Comparison of ENCODE assay signal across 11 mouse cellular contexts in genomic region chrX:48683451-48683850, GRCm38 (mm10). TPM values are rescaled to one million over a fixed set of nuclear protein-coding genes. Genes with fewer than 3 reads are reported as not detected.
DNase-seq lines count a peak whose midpoint lies in the region; ATAC-seq and TF ChIP-seq lines count a peak whose summit lies in the region.
"Had no signal": no experiment of that assay in that cellular context is flagged by ENCODE, and none has a peak within 500 bp of the region (broad histone marks: within the 10 kb centered on the region; RNA-seq: fewer than 3 reads in every experiment).

No protein-coding gene starts in this region.

- no peak for TF ChIP-seq CTCF in C2C12 (IDR thresholded peaks at IDR 0.05; ENCODE audit: control insufficient read depth, insufficient read depth, insufficient read length)

- no peaks in the 10 kb centered on the region for H3K4me1 ChIP-seq in hindbrain, embryonic 11.5 days (replicated peaks; ENCODE audit: control insufficient read depth, insufficient read depth, low read length)
- H3K4me1 ChIP-seq in hindbrain, embryonic 13.5 days (replicated peaks) = no peaks in the 10 kb centered on the region
- no peaks in the 10 kb centered on the region for H3K4me1 ChIP-seq in embryonic facial prominence, embryonic 11.5 days (ENCODE audit: control insufficient read depth, insufficient read depth, low read length)
- H3K4me1 ChIP-seq in neural tube, embryonic 14.5 days (ENCODE audit: control insufficient read depth, insufficient read depth, low read length) = no peaks in the 10 kb centered on the region
- H3K4me1 ChIP-seq: embryonic facial prominence, embryonic 13.5 days; limb, embryonic 12.5 days; stomach, embryonic 15.5 days had no signal

- no peaks in the 10 kb centered on the region for H3K36me3 ChIP-seq in hindbrain, embryonic 11.5 days (ENCODE audit: control insufficient read depth, insufficient read depth, low read length)
- no peaks in the 10 kb centered on the region for H3K36me3 ChIP-seq in hindbrain, embryonic 13.5 days
- H3K36me3 ChIP-seq in C2C12 (ENCODE audit: control insufficient read depth, insufficient read depth) = no peaks in the 10 kb centered on the region
- no peaks in the 10 kb centered on the region for H3K36me3 ChIP-seq in embryonic facial prominence, embryonic 11.5 days (replicated peaks; ENCODE audit: control insufficient read depth, insufficient read depth, low read depth, low read length)
- no peaks in the 10 kb centered on the region for H3K36me3 ChIP-seq in neural tube, embryonic 14.5 days (ENCODE audit: control insufficient read depth, insufficient read depth, low read length)
- H3K36me3 ChIP-seq: embryonic facial prominence, embryonic 13.5 days; limb, embryonic 12.5 days; stomach, embryonic 15.5 days had no signal

- no peaks in the 10 kb centered on the region for H3K79me3 ChIP-seq in C2C12 (ENCODE audit: low read depth)

- H3K27me3 ChIP-seq in hindbrain, embryonic 11.5 days (ENCODE audit: control insufficient read depth, insufficient read depth, low read length) = no peaks in the 10 kb centered on the region
- no peaks in the 10 kb centered on the region for H3K27me3 ChIP-seq in hindbrain, embryonic 13.5 days
- no peaks in the 10 kb centered on the region for H3K27me3 ChIP-seq in C2C12 (ENCODE audit: control insufficient read depth, insufficient read depth, insufficient read length)
- no peaks in the 10 kb centered on the region for H3K27me3 ChIP-seq in embryonic facial prominence, embryonic 11.5 days (ENCODE audit: control insufficient read depth, insufficient read depth, low read length)
- no peaks in the 10 kb centered on the region for H3K27me3 ChIP-seq in neural tube, embryonic 14.5 days (ENCODE audit: control insufficient read depth, insufficient read depth, low read length)
- H3K27me3 ChIP-seq: embryonic facial prominence, embryonic 13.5 days; limb, embryonic 12.5 days; stomach, embryonic 15.5 days had no signal

- no peak overlapping the region for H3K4me2 ChIP-seq in hindbrain, embryonic 11.5 days (replicated peaks; ENCODE audit: low read depth, low read length)
- H3K4me2 ChIP-seq in hindbrain, embryonic 13.5 days = no peak overlapping the region
- H3K4me2 ChIP-seq in embryonic facial prominence, embryonic 11.5 days (ENCODE audit: low read depth, low read length) = no peak overlapping the region
- no peak overlapping the region for H3K4me2 ChIP-seq in neural tube, embryonic 14.5 days (ENCODE audit: low read depth, low read length)
- H3K4me2 ChIP-seq: embryonic facial prominence, embryonic 13.5 days; limb, embryonic 12.5 days; stomach, embryonic 15.5 days had no signal

- no peak overlapping the region for H3K9ac ChIP-seq in hindbrain, embryonic 11.5 days (ENCODE audit: low read depth, low read length)
- no peak overlapping the region for H3K9ac ChIP-seq in hindbrain, embryonic 13.5 days
- no peak overlapping the region for H3K9ac ChIP-seq in embryonic facial prominence, embryonic 11.5 days (replicated peaks; ENCODE audit: low read length)
- no peak overlapping the region for H3K9ac ChIP-seq in neural tube, embryonic 14.5 days (replicated peaks; ENCODE audit: low read depth, low read length)
- H3K9ac ChIP-seq: embryonic facial prominence, embryonic 13.5 days; limb, embryonic 12.5 days; stomach, embryonic 15.5 days had no signal

- no peaks in the 10 kb centered on the region for H3K79me2 ChIP-seq in C2C12 (ENCODE audit: control insufficient read depth, insufficient read depth)

- H3K27ac ChIP-seq in hindbrain, embryonic 11.5 days (ENCODE audit: low read depth, low read length) = no peak overlapping the region
- H3K27ac ChIP-seq in hindbrain, embryonic 13.5 days = no peak overlapping the region
- H3K27ac ChIP-seq in embryonic facial prominence, embryonic 11.5 days (replicated peaks; ENCODE audit: low read depth, low read length) = no peak overlapping the region
- no peak overlapping the region for H3K27ac ChIP-seq in neural tube, embryonic 14.5 days (ENCODE audit: low read depth, low read length)
- H3K27ac ChIP-seq: embryonic facial prominence, embryonic 13.5 days; limb, embryonic 12.5 days; stomach, embryonic 15.5 days had no signal

- no peak overlapping the region for H3ac ChIP-seq in C2C12 (ENCODE audit: control insufficient read depth, insufficient read length, low read depth)

- peak; percentile 66 for DNase-seq in hindbrain, embryonic 11.5 days (ENCODE audit: low spot score)
- DNase-seq in T-cell, adult 2 months (ENCODE audit: low spot score) = peak; percentile 51
- peak; percentile 63 for DNase-seq in embryonic facial prominence, embryonic 11.5 days (ENCODE audit: low spot score)
- DNase-seq in layer of hippocampus, postnatal 10 days (ENCODE audit: low spot score in 2 of 2) = peak; percentile 31 to 56

- H3K4me3 ChIP-seq in hindbrain, embryonic 11.5 days (ENCODE audit: low read depth, low read length) = no peak overlapping the region
- H3K4me3 ChIP-seq in hindbrain, embryonic 13.5 days = no peak overlapping the region
- no peak overlapping the region for H3K4me3 ChIP-seq in C2C12 (ENCODE audit: insufficient read depth, poor library complexity, severe bottlenecking)
- H3K4me3 ChIP-seq in embryonic facial prominence, embryonic 11.5 days (ENCODE audit: low read depth, low read length) = no peak overlapping the region
- no peak overlapping the region for H3K4me3 ChIP-seq in neural tube, embryonic 14.5 days (ENCODE audit: low read depth, low read length)
- H3K4me3 ChIP-seq: embryonic facial prominence, embryonic 13.5 days; limb, embryonic 12.5 days; stomach, embryonic 15.5 days had no signal

- no peaks in the 10 kb centered on the region for H3K9me3 ChIP-seq in hindbrain, embryonic 11.5 days (ENCODE audit: control insufficient read depth, low read length)
- H3K9me3 ChIP-seq in hindbrain, embryonic 13.5 days = no peaks in the 10 kb centered on the region
- H3K9me3 ChIP-seq in embryonic facial prominence, embryonic 11.5 days (replicated peaks; ENCODE audit: control insufficient read depth, low read length) = no peaks in the 10 kb centered on the region
- no peaks in the 10 kb centered on the region for H3K9me3 ChIP-seq in neural tube, embryonic 14.5 days (ENCODE audit: control insufficient read depth, low read length)
- H3K9me3 ChIP-seq: embryonic facial prominence, embryonic 13.5 days; limb, embryonic 12.5 days; stomach, embryonic 15.5 days had no signal

- 22% methylated on average over 3 of the region's 3 CpGs for WGBS in hindbrain, embryonic 11.5 days
- 19% methylated on average over 3 of the region's 3 CpGs for WGBS in hindbrain, embryonic 13.5 days
- WGBS in embryonic facial prominence, embryonic 11.5 days = 20% methylated on average over 3 of the region's 3 CpGs
- WGBS in neural tube, embryonic 14.5 days = 22% methylated on average over 3 of the region's 3 CpGs

- no peak for ATAC-seq in hindbrain, embryonic 11.5 days (ENCODE audit: low FRiP score)
- ATAC-seq in hindbrain, embryonic 13.5 days (ENCODE audit: low FRiP score) = no peak
- ATAC-seq in embryonic facial prominence, embryonic 11.5 days (replicated peaks; ENCODE audit: insufficient number of reproducible peaks, low FRiP score, low TSS enrichment, low read depth) = no peak
- peak; percentile 46; the same call in 1 of the 2 replicates for ATAC-seq in neural tube, embryonic 14.5 days (ENCODE audit: low read depth)
- ATAC-seq in erythroblast, adult 5-6 weeks (replicated peaks; ENCODE audit: low FRiP score, poor library complexity, severe bottlenecking) = no peak

TF ChIP-seq in C2C12, 6 proteins besides CTCF, POLR2A, EP300 and RAD21:
- TF ChIP-seq CEBPB (IDR thresholded peaks at IDR 0.05; ENCODE audit: low read depth) = peak; percentile 55
- TF ChIP-seq MYOG (IDR thresholded peaks at IDR 0.05; ENCODE audit: control insufficient read depth, extremely low read depth, insufficient read length) = no peak

RNA-seq across cellular contexts. Expression of gene Gpr119, which starts 9.2 kb away (rescaled TPM):
- not detected in 2 replicates for polyA plus RNA-seq in hindbrain, embryonic 11.5 days (2014; fragmentation: Nextera tagmentation; extraction: Ambion mirVana)
- 0.14 TPM in 1 of 2 replicates, not detected in the other for polyA plus RNA-seq in hindbrain, embryonic 13.5 days (2015; fragmentation: Nextera tagmentation; extraction: Ambion mirVana)
- polyA plus RNA-seq in C2C12 (2012; fragmentation: generic; extraction: Trizol) = not detected
- polyA plus RNA-seq in embryonic facial prominence, embryonic 11.5 days (2014; fragmentation: Nextera tagmentation; extraction: Ambion mirVana) = not detected in 2 replicates
- not detected for total RNA-seq in layer of hippocampus, postnatal 10 days (2021)
- polyA plus RNA-seq in neural tube, embryonic 14.5 days (2014; fragmentation: Nextera tagmentation; extraction: Ambion mirVana) = 0.23 TPM in 1 of 2 replicates, not detected in the other
- total RNA-seq in erythroblast, adult 5-6 weeks (2015; ENCODE audit: low replicate concordance) = not detected in 2 replicates
- total RNA-seq in erythroblast, adult 5-6 weeks (2017; ENCODE audit: low replicate concordance) = not detected in 2 replicates
- polyA plus RNA-seq: embryonic facial prominence, embryonic 13.5 days; limb, embryonic 12.5 days had no signal

RNA-seq across cellular contexts. Expression of gene Rbmx2, which starts 11.4 kb away (rescaled TPM):
- polyA plus RNA-seq in hindbrain, embryonic 11.5 days (2014; fragmentation: Nextera tagmentation; extraction: Ambion mirVana) = 25.2 and 26.4 TPM in 2 replicates
- polyA plus RNA-seq in hindbrain, embryonic 13.5 days (2015; fragmentation: Nextera tagmentation; extraction: Ambion mirVana) = 23.6 and 27.2 TPM in 2 replicates
- polyA plus RNA-seq in C2C12 (2012; fragmentation: generic; extraction: Trizol) = 9.7 TPM
- 24.1 and 29.2 TPM in 2 replicates for polyA plus RNA-seq in embryonic facial prominence, embryonic 11.5 days (2014; fragmentation: Nextera tagmentation; extraction: Ambion mirVana)
- total RNA-seq in layer of hippocampus, postnatal 10 days (2021) = 1 to 10 TPM; 7.7 to 7.8 TPM
- 20.9 and 22.2 TPM in 2 replicates for polyA plus RNA-seq in neural tube, embryonic 14.5 days (2014; fragmentation: Nextera tagmentation; extraction: Ambion mirVana)
- 7.7 and 16.9 TPM in 2 replicates for total RNA-seq in erythroblast, adult 5-6 weeks (2015; ENCODE audit: low replicate concordance)
- 6.7 and 8.2 TPM in 2 replicates for total RNA-seq in erythroblast, adult 5-6 weeks (2017; ENCODE audit: low replicate concordance)
